In genomic region chr8:127720593-127721290, GRCm38 (mm10) we compare ENCODE assay signal across 9 mouse cellular contexts.
DNase-seq lines count a peak whose midpoint lies in the region; ATAC-seq lines count a peak whose summit lies in the region.
"Had no signal": no experiment of that assay in that cellular context is flagged by ENCODE, and none has a peak within 500 bp of the region (broad histone marks: within the 10 kb centered on the region; RNA-seq: fewer than 3 reads in every experiment).

No protein-coding gene starts in this region.

- peak; percentile 79 for ATAC-seq in frontal cortex, adult (ENCODE audit: low TSS enrichment)
- peak; percentile 77 for ATAC-seq in intestine, embryonic 16.5 days
- ATAC-seq in megakaryocyte-erythroid progenitor cell, adult 5-6 weeks (replicated peaks; ENCODE audit: low FRiP score, low TSS enrichment, poor library complexity, severe bottlenecking) = peak; percentile 69
- ATAC-seq: CD4-positive, CD25-positive, alpha-beta regulatory T cell, adult 4 months had no signal

- no peaks in the 10 kb centered on the region for H3K27me3 ChIP-seq in intestine, embryonic 16.5 days (replicated peaks; ENCODE audit: control insufficient read depth, insufficient read depth, low read length)

- H3K27ac ChIP-seq in intestine, embryonic 16.5 days (ENCODE audit: low read length) = no peak overlapping the region

- DNase-seq in frontal cortex, postnatal 14 days (ENCODE audit: low spot score in 2 of 2) = no peak
- peak; percentile 41 to 55 for DNase-seq in kidney, postnatal 4 days
- no peak for DNase-seq in kidney, adult 8-10 months
- no peak for DNase-seq in urinary bladder, postnatal 36 days (ENCODE audit: low spot score in 2 of 2)
- DNase-seq in B cell, adult 2 months = no peak

- H3K9ac ChIP-seq in intestine, embryonic 16.5 days (ENCODE audit: low read depth, low read length) = no peak overlapping the region

- WGBS in intestine, embryonic 16.5 days = 20% methylated on average over 6 of the region's 6 CpGs

- H3K4me2 ChIP-seq in intestine, embryonic 16.5 days (ENCODE audit: low read depth, low read length) = peak overlapping the region; percentile 15

- H3K9me3 ChIP-seq in intestine, embryonic 16.5 days (ENCODE audit: control insufficient read depth, low read length) = no peaks in the 10 kb centered on the region

- peaks cover 12% of the 10 kb centered on the region for H3K4me1 ChIP-seq in intestine, embryonic 16.5 days (ENCODE audit: control insufficient read depth, insufficient read depth, low read length)

- H3K4me3 ChIP-seq in intestine, embryonic 16.5 days (ENCODE audit: low read length) = no peak overlapping the region

- H3K36me3 ChIP-seq in intestine, embryonic 16.5 days (ENCODE audit: control insufficient read depth, insufficient read depth, low read length) = no peaks in the 10 kb centered on the region

Comparison
In these comparisons a context has a peak if more than half of its experiments do, and no peak if none do; other contexts are left out.
1. DNase-seq: peak in kidney, postnatal 4 days (2 of 2); none in frontal cortex, postnatal 14 days (0 of 2), kidney, adult 8-10 months (0 of 2), urinary bladder, postnatal 36 days (0 of 2) and B cell, adult 2 months (0 of 2).
2. Peak in every context shown above with its lines, with median percentiles within 50 percentile points of each other: ATAC-seq.